Mouse (Mus musculus) hindbrain, embryonic 14.5 days (tissue): ENCODE data around the gene Hdac4. TPM values are rescaled to one million over a fixed set of nuclear protein-coding genes. Genes with fewer than 3 reads are reported as not detected.

Experiments used
- ATAC-seq: fragments of 200-750 bp; cut with Nextera tagmentation; 2 replicates; pipeline ENCODE4 v1.8.0; 2017; ENCODE audit warnings: moderate number of reproducible peaks, mild to moderate bottlenecking, moderate TSS enrichment, moderate library complexity; ENCODE audit not compliant: low FRiP score
- DNase-seq: peaks from one replicate; pipeline ENCODE4 v3.0.0-alpha.2; 2015; ENCODE audit warnings: low spot score
- H3K27ac ChIP-seq: fragments of 300-500 bp; sonication (generic); 2 replicates; pipeline ENCODE4 v1.5.1; 2014; ENCODE audit warnings: mild to moderate bottlenecking, moderate library complexity
- H3K27me3 ChIP-seq: fragments of 300-500 bp; sonication (generic); 2 replicates; pipeline ENCODE4 v1.6.1; 2014; ENCODE audit warnings: mild to moderate bottlenecking, low read length, mixed read lengths; ENCODE audit not compliant: control insufficient read depth, insufficient read depth
- H3K36me3 ChIP-seq: fragments of 300-500 bp; sonication (generic); replicated peaks from 2 replicates; pipeline ENCODE4 v1.6.1; 2014; ENCODE audit not compliant: control insufficient read depth, insufficient read depth
- H3K4me1 ChIP-seq: fragments of 300-500 bp; sonication (generic); replicated peaks from 2 replicates; pipeline ENCODE4 v1.6.1; 2014; ENCODE audit warnings: antibody characterized with exemption, low read length, mixed read lengths; ENCODE audit not compliant: control insufficient read depth, insufficient read depth
- H3K4me2 ChIP-seq: fragments of 300-500 bp; sonication (generic); replicated peaks from 2 replicates; pipeline ENCODE4 v1.6.1; 2014; ENCODE audit warnings: mild to moderate bottlenecking, moderate library complexity
- H3K4me3 ChIP-seq: fragments of 300-500 bp; sonication (generic); replicated peaks from 2 replicates; pipeline ENCODE4 v1.5.1; 2014; ENCODE audit warnings: mild to moderate bottlenecking, low read length
- H3K9ac ChIP-seq: fragments of 300-500 bp; sonication (generic); 2 replicates; pipeline ENCODE4 v1.6.1; 2014
- H3K9me3 ChIP-seq: fragments of 300-500 bp; sonication (generic); 2 replicates; pipeline ENCODE4 v1.6.1; 2016; ENCODE audit warnings: low read length; ENCODE audit not compliant: control insufficient read depth
- WGBS: fragments of 180-500 bp; shearing (Covaris S2); extraction: QIAGEN DNeasy Blood & Tissue Kit; methylation state at CpG from one replicate; pipeline ENCODE4 v1.1.7; 2014; 5-methylcytosine and 5-hydroxymethylcytosine counted together
- polyA plus RNA-seq: library from polyadenylated mRNA; unstranded; fragments of >200 nt; fragmentation: Nextera tagmentation; extraction: Ambion mirVana; gene quantifications from 2 replicates; pipeline ENCODE4 v1.2.1, GENCODE M21; 2014

The Hdac4 gene
- polyA plus RNA-seq, 1 experiment from 2014 or later, result 27.5 TPM

DNA sequence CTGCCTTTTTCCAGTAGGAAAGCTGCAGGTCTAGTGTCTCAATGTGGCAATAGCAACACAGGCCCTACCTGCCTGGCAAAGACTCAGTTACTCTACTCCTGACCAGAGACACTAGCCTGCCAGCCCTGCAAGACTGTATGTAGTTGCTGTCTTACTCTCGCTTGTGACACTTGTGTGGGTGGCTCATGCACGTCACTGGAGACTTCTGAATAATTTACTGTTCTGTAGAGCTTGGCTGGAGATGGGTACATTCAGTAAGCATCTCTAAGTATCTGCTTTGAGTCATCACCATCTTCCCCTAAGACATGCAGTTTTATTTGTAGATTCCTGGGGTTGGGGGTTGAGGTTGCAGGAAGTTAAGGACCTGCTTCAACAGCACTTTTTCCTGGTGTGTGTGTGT lies 252.9 kb downstream of the Hdac4 start:
- H3K27me3 ChIP-seq, result no peaks in the 10 kb centered on the region
- 94% methylated on average over 2 of the region's 2 CpGs for WGBS
- no peak overlapping the region for H3K4me2 ChIP-seq
- H3K36me3 ChIP-seq, result peaks cover 57% of the 10 kb centered on the region
- H3K4me1 ChIP-seq, result no peaks in the 10 kb centered on the region
- H3K9me3 ChIP-seq, result no peaks in the 10 kb centered on the region
- H3K27ac ChIP-seq, result no peak overlapping the region
- ATAC-seq (no peak), DNase-seq (no peak)
- no peak overlapping the region for H3K4me3 ChIP-seq
- H3K9ac ChIP-seq, result no peak overlapping the region

DNA sequence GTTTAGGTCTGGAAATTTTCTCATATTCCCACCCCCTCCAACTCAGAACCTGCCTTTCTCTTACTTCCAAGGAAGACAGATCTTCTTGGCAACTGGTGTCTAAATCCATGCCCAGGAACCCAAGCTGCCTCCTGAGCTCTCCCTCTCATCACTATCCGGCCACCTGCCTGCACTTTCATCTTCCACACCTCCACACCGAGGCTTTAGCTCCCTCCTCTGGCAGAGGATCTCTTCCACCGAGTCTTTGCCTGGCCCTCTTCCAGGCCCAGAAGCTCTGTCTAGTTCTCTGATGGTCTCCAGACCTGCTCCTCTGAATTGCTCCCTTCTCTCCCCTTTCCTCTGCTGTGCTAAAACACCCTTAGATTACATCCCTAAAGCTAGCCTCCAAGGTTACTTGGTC lies 253.5 kb downstream of the Hdac4 start:
- no peak overlapping the region for H3K4me2 ChIP-seq
- no peak for DNase-seq
- no peak overlapping the region for H3K4me3 ChIP-seq
- no peaks in the 10 kb centered on the region for H3K4me1 ChIP-seq
- ATAC-seq, result no peak
- H3K27me3 ChIP-seq, result no peaks in the 10 kb centered on the region
- H3K9ac ChIP-seq, result no peak overlapping the region
- no peak overlapping the region for H3K27ac ChIP-seq
- peaks cover 51% of the 10 kb centered on the region for H3K36me3 ChIP-seq
- 70% methylated on average over 3 of the region's 3 CpGs for WGBS
- no peaks in the 10 kb centered on the region for H3K9me3 ChIP-seq

DNA sequence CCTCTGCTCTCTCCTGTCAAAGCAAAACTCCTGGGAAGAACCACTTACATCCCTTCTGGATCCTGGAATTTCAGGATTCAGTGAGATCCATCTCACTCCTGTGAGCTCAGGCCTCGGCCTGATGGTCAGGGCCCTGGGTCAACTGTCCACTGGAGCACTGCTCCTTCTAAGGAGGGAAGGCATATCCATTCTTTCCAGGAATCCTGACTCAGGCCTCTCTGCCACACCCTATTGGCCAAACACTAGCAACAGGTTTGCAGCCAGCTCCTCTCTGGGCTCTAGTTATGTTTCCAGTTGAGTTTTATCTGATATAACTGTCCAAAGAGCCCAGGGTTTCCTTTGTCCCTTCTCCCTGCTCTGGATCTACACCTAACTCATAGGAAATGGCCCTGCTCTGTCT lies 254.4 kb downstream of the Hdac4 start:
- ATAC-seq, result no peak
- peaks cover 42% of the 10 kb centered on the region for H3K36me3 ChIP-seq

DNA sequence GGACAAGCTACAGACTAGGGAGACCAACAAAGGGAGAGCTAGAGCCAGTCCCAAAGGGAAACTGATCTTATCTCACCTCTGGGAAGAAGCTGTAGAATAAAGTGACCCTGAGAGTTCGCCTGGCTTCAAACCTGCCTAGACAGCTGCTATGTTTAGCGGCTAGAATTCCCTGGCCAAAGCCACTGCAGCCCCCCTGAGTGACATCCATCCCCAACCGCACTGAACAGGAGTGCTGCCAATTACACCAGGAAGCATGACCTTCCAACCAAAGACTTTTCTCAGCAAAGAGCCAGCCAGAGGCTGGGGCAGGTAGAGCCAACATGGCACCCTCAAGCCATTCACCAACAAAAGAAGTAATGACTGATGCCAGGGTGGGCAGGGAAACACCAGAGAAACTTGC lies 260.3 kb downstream of the Hdac4 start:
- DNase-seq, result no peak
- no peak overlapping the region for H3K9ac ChIP-seq
- H3K4me1 ChIP-seq, result no peaks in the 10 kb centered on the region
- H3K27ac ChIP-seq, result no peak overlapping the region
- peaks cover 46% of the 10 kb centered on the region for H3K36me3 ChIP-seq
- H3K27me3 ChIP-seq, result no peaks in the 10 kb centered on the region
- WGBS, result 90% methylated on average over 3 of the region's 3 CpGs
- no peaks in the 10 kb centered on the region for H3K9me3 ChIP-seq
- no peak overlapping the region for H3K4me3 ChIP-seq
- ATAC-seq, result no peak
- H3K4me2 ChIP-seq, result no peak overlapping the region

More for the DNA sequence above, 254.4 kb downstream of the Hdac4 start:
- no peak overlapping the region for H3K4me2 ChIP-seq
- WGBS, result 81% methylated on average over 1 of the region's 1 CpGs
- no peaks in the 10 kb centered on the region for H3K9me3 ChIP-seq
- H3K4me1 ChIP-seq, result no peaks in the 10 kb centered on the region
- H3K9ac ChIP-seq, result no peak overlapping the region
- H3K4me3 ChIP-seq, result no peak overlapping the region
- H3K27ac ChIP-seq, result no peak overlapping the region
- no peak for DNase-seq
- no peaks in the 10 kb centered on the region for H3K27me3 ChIP-seq

DNA sequence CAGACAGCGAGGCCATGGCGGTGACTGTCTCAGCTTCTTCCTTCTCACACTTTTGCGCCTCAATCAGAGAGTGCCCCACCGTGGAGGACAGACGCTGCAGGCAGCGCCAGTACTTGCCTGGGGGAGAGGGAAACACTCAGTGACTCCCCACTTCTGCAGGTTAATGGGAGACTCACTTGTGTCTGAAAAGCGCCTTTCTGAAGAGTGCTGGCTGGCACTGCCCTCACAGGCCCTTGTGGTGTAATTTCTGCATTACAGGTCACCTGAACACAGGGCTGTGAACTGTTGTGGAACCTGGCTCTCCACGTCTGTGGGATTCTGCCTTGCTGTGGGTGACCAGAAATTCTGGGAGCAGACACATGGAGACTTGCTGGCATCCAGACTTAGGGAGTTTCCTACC lies 261.8 kb downstream of the Hdac4 start:
- Histone ChIP-seq H3K4me3 (no peak overlapping the region), H3K9ac (no peak overlapping the region), H3K36me3 (peaks cover 56% of the 10 kb centered on the region), H3K9me3 (no peaks in the 10 kb centered on the region), H3K4me2 (no peak overlapping the region), H3K27me3 (no peaks in the 10 kb centered on the region), H3K27ac (no peak overlapping the region), H3K4me1 (no peaks in the 10 kb centered on the region)
- ATAC-seq (no peak), DNase-seq (no peak)
- WGBS, result 88% methylated on average over 8 of the region's 8 CpGs

DNA sequence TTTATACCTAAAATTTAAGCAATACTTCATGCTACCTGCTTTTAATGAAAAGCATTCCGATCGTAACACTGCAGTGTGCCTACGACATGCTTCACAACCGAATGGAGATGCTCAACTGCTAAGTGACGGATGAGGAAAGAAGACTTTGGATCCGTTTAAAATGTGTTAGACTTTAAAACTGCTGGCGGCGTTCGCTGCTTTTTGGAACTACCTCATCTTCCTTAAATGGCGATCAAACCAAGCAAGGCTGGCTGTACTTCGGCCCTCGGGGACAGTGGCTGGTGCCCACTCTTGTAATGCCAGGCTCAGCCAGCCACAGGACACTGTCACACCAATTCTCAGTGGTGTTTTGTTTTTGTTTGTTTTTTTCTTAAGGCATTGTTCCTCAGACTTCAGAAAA lies 263.3 kb downstream of the Hdac4 start:
- 93% methylated on average over 12 of the region's 12 CpGs for WGBS
- Histone ChIP-seq H3K4me2 (no peak overlapping the region), H3K27me3 (no peaks in the 10 kb centered on the region), H3K9ac (no peak overlapping the region), H3K4me3 (no peak overlapping the region), H3K9me3 (no peaks in the 10 kb centered on the region), H3K27ac (no peak overlapping the region), H3K4me1 (no peaks in the 10 kb centered on the region), H3K36me3 (peaks cover 60% of the 10 kb centered on the region)
- DNase-seq (no peak), ATAC-seq (no peak)

DNA sequence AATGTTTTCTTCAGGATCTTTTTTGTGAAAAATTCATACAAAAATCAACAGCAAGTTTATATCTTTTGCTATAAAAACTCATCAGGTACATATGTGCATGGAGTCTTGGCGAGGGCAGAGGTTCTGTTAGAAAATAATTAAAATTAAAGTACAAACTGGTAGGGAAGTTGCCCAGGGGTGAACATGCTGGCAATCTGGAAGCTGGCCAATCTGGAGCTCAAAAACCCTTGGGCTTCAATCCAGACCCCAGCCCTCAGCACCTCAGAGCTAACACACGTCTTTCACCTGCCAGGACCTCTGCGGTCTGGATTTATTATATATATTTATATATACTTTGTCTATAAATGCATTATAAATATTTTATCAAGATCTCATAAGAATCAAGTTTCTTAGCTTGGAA lies 263.7 kb downstream of the Hdac4 start:
- no peaks in the 10 kb centered on the region for H3K9me3 ChIP-seq
- no peak overlapping the region for H3K9ac ChIP-seq
- DNase-seq (no peak), ATAC-seq (no peak)
- no peak overlapping the region for H3K4me3 ChIP-seq
- H3K4me2 ChIP-seq, result no peak overlapping the region
- no peaks in the 10 kb centered on the region for H3K27me3 ChIP-seq
- peaks cover 60% of the 10 kb centered on the region for H3K36me3 ChIP-seq
- H3K4me1 ChIP-seq, result no peaks in the 10 kb centered on the region
- no peak overlapping the region for H3K27ac ChIP-seq
- WGBS, result 72% methylated on average over 3 of the region's 3 CpGs

DNA sequence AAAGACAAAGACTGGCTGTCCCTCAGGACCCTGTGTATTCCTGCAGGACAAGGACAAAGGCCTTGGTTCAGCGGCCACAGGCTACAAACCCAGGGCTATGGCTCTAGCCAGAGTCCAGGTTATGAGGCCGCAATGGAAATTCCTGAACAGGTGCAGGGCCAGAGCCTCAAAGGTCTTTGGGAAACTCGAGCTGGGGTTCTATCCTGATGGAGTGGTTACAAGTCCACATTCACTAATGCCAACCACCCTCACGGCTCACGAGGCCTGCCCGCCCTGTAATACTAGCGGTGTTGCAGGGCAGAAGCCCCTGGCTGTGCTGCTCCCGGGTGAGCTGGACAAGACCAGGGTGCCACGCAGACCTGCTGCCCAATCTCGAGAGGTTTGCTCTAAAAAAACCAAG lies 264.3 kb downstream of the Hdac4 start:
- H3K27ac ChIP-seq, result no peak overlapping the region
- no peaks in the 10 kb centered on the region for H3K4me1 ChIP-seq
- no peak overlapping the region for H3K9ac ChIP-seq
- H3K4me2 ChIP-seq, result no peak overlapping the region
- no peaks in the 10 kb centered on the region for H3K27me3 ChIP-seq
- no peak overlapping the region for H3K4me3 ChIP-seq
- no peaks in the 10 kb centered on the region for H3K9me3 ChIP-seq
- DNase-seq (no peak), ATAC-seq (no peak)
- peaks cover 60% of the 10 kb centered on the region for H3K36me3 ChIP-seq
- WGBS, result 95% methylated on average over 10 of the region's 10 CpGs

DNA sequence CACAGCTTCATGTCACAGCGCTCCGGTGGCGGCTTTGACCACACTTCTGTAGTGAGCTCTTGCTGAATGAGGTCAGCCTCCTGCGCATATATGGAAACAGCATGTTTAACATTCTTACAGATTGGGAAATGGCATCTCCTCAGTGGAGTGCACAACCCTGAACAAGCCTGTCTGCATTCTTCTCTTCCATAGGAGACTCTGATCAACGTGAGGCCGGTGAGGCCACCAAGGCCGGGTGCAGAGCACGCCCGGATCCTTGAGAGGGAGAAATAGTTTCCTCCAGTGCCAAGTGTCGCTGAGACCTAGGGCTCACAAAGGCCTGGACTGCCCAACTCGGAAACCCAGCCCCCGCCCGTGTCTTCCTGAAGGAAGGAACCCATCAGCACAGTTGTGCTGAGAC lies 266.4 kb downstream of the Hdac4 start:
- Histone ChIP-seq H3K27me3 (no peaks in the 10 kb centered on the region), H3K27ac (no peak overlapping the region), H3K36me3 (peaks cover 45% of the 10 kb centered on the region), H3K4me3 (no peak overlapping the region), H3K9me3 (no peaks in the 10 kb centered on the region), H3K4me2 (no peak overlapping the region), H3K4me1 (no peaks in the 10 kb centered on the region), H3K9ac (no peak overlapping the region)
- ATAC-seq (no peak), DNase-seq (no peak)
- WGBS, result 93% methylated on average over 13 of the region's 13 CpGs

DNA sequence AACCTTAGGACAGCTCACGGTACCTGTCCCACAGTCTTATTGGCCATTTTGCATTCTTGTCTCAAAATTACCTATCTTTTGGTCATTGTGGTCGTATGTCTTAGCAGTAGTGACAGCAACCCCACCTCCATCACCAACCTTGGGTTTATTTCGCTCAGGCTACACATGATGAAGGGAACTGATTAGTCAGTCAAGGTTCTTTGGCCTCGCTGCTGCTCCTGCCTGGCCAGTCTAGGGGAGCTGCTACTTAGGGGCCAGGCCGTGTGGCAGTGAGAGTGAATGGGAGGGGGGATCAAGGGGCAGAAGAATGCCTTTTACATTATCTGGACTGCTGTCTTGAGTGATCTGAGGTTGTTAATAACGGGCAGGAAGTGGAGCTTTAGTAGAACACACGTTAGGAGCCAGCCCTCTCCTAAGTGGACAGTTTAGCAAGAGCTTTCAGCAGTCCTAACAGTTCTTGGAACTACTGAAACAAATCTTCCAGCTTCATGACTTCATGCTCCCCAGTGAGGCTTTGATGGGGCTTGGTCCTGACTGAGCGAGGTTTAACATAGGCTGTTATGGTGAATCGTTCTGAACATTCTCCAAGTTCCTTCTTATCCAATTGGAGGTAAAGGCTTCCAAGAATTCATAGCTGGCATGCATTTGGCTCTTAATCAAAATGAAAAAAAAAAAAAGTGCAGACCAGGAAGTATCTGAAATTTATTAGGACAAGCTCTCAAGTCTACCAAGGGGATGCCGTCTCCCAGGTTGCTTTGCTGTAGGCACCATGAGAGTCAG lies 267.8 kb downstream of the Hdac4 start:
- H3K4me1 ChIP-seq, result no peaks in the 10 kb centered on the region
- no peaks in the 10 kb centered on the region for H3K27me3 ChIP-seq
- no peak overlapping the region for H3K27ac ChIP-seq
- DNase-seq (no peak), ATAC-seq (no peak)
- H3K36me3 ChIP-seq, result peaks cover 32% of the 10 kb centered on the region
- H3K4me3 ChIP-seq, result no peak overlapping the region
- WGBS, result 94% methylated on average over 10 of the region's 10 CpGs
- H3K9ac ChIP-seq, result no peak overlapping the region
- H3K4me2 ChIP-seq, result no peak overlapping the region
- H3K9me3 ChIP-seq, result no peaks in the 10 kb centered on the region
